Mouse (Mus musculus) embryonic fibroblast, embryonic 13.5 days (primary cell): ENCODE results near the gene Kat6b.

ENCODE experiments used
- CTCF ChIP-seq: IDR thresholded peaks from 2 replicates; pipeline ENCODE4 v1.5.1; 2011; ENCODE audit warnings: mild to moderate bottlenecking, control low read depth, low read length, moderate library complexity, borderline replicate concordance; ENCODE audit not compliant: insufficient read depth
- POLR2A ChIP-seq: IDR thresholded peaks from 2 replicates; pipeline ENCODE4 v1.6.1; 2011; ENCODE audit warnings: low read depth, mild to moderate bottlenecking, control low read depth, low read length, moderate library complexity

DNA sequence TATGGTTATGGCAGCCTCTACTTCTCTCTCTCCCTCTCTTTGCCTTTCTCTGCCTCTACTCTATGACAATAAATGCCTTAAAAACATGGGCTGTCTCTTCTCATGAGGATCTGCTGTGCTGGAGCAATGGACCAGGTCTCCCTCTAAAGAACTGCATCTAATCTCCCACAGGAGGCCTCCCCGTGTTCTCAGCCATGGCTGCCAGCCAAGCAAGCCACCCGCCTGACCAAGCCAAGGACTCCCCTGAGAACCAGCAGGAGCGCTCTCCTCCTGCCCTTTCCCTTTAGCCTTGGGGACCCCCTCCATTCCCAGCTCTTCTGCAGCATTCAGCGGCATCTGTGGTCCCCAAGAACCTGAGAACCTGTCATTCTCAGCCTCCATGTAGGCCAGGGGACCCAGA is 28.7 kb upstream of the Kat6b start:
- TF ChIP-seq CTCF (no peak), POLR2A (no peak)
